Mouse (Mus musculus) C2C12 (cell line): ENCODE data around the gene Wdr35.

ENCODE experiments used
- CTCF ChIP-seq: IDR thresholded peaks from one replicate; pipeline ENCODE4 v1.5.1; 2011; ENCODE audit not compliant: control insufficient read depth, insufficient read depth, insufficient read length
- FOSL1 ChIP-seq: IDR thresholded peaks from one replicate; pipeline ENCODE4 v1.8.0; 2011; ENCODE audit warnings: mild to moderate bottlenecking, low read length; ENCODE audit not compliant: poor library complexity, insufficient read depth, severe bottlenecking

- no peak for TF ChIP-seq FOSL1
- TF ChIP-seq CTCF, result no peak
Measured at GRCm38 (mm10) chr12:9042316-9042715, 68.6 kb downstream of the Wdr35 start.
